Mouse (Mus musculus): Measurements from ENCODE around the gene Pskh1. TPM values are rescaled to one million over a fixed set of nuclear protein-coding genes. Genes with fewer than 3 reads are reported as not detected.
A peak's percentile ranks its signal among the peaks of the same experiment; 100 is the strongest.

Pskh1 gene
- polyA plus RNA-seq, 1 experiment from 2014 or later: 17.6 TPM

DNA sequence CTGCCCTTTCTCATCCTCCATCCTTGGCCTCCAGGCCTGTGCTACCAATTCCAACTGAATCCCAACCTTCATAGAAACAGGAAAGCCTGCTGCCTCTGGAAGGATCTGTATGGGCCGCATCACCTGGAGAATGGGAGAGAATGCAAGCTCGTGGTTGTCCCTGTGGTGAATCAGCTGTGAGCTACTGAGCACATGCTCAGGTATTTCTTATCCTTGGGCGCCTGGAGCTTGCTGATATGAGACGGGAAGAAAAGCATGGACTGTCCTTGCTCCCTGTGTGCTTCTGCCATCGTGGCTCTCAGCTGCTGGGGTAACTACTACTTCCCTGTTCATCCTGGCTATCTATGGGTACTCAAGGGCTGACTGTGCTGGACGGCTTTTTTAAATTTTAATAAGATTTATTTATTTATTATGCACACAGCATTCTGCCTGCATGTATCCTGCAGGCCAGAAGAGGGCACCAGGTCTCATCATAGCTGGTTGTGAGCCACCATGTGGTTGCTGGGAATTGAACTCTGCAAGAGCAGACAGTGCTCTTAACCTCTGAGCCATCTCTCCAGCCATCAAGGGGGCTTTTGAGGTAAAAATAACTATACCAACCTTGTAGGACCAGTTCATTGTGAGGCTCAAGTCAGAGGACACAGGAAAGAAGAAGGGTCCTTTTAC is 33.7 kb upstream of the Pskh1 start:
- Histone ChIP-seq H3K27me3 (ENCODE audit: control insufficient read depth, insufficient read depth, low read length) (no peaks in the 10 kb centered on the region), H3K4me1 (ENCODE audit: control insufficient read depth in 2 of 2, insufficient read depth in 2 of 2, low read length in 2 of 2) (peaks cover 0 to 11% of the 10 kb centered on the region in 2 experiments; a peak in 2 of 4 replicates), H3K9me3 (ENCODE audit: control insufficient read depth, low read length) (no peaks in the 10 kb centered on the region), H3K4me3 (ENCODE audit: control insufficient read depth in 1 of 2, insufficient read depth in 1 of 2, low read depth in 1 of 2, low read length in 2 of 2) (no peak overlapping the region), H3K27ac (replicated peaks in 1 of 2; ENCODE audit: control insufficient read depth in 1 of 2, insufficient read depth in 1 of 2, low read depth in 2 of 2, low read length in 2 of 2) (no peak overlapping the region), H3K9ac (ENCODE audit: low read length) (no peak overlapping the region), H3K36me3 (ENCODE audit: control insufficient read depth, insufficient read depth, low read length) (peaks cover 70% of the 10 kb centered on the region), H3K4me2 (ENCODE audit: low read length) (no peak overlapping the region)
- no peak for ATAC-seq (ENCODE audit: insufficient number of reproducible peaks, insufficient read depth, low FRiP score, low read depth)
- 75% methylated on average over 6 of the region's 6 CpGs for WGBS

DNA sequence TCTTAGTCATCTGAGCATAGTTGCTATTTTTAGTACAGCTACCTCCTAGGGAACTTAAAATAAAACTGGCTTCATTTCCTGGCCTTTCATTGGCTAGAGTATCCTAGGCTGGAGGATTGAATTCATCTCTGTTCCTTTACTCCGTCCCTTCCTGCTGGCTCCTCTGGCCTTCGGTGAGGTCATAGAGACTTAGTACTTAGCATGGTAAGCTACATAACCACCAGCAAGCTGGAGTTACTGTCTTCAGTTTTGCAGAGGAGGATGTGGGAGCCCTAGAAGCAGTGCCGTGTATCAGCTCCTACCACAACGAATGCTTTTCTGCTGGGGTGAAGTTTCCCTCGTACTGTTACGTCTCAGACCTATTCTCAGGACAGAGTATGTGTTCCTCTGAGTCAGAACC is 25.9 kb upstream of the Pskh1 start:
- Histone ChIP-seq H3K9me3 (ENCODE audit: control insufficient read depth, low read length) (no peaks in the 10 kb centered on the region), H3K9ac (ENCODE audit: low read length) (peak overlapping the region; percentile 42), H3K36me3 (ENCODE audit: control insufficient read depth, insufficient read depth, low read length) (peaks cover 74% of the 10 kb centered on the region), H3K4me2 (ENCODE audit: low read length) (peak overlapping the region; percentile 50), H3K4me1 (ENCODE audit: control insufficient read depth in 2 of 2, insufficient read depth in 2 of 2, low read length in 2 of 2) (peaks cover 13 to 25% of the 10 kb centered on the region in 2 experiments), H3K27me3 (ENCODE audit: control insufficient read depth, insufficient read depth, low read length) (no peaks in the 10 kb centered on the region), H3K27ac (replicated peaks in 1 of 2; ENCODE audit: control insufficient read depth in 1 of 2, insufficient read depth in 1 of 2, low read depth in 2 of 2, low read length in 2 of 2) (peak overlapping the region; percentile 80 to 93), H3K4me3 (ENCODE audit: control insufficient read depth in 1 of 2, insufficient read depth in 1 of 2, low read depth in 1 of 2, low read length in 2 of 2) (no peak overlapping the region)
- WGBS: 37% methylated on average over 6 of the region's 6 CpGs
- peak; percentile 71 for ATAC-seq (ENCODE audit: insufficient number of reproducible peaks, insufficient read depth, low FRiP score, low read depth)

DNA sequence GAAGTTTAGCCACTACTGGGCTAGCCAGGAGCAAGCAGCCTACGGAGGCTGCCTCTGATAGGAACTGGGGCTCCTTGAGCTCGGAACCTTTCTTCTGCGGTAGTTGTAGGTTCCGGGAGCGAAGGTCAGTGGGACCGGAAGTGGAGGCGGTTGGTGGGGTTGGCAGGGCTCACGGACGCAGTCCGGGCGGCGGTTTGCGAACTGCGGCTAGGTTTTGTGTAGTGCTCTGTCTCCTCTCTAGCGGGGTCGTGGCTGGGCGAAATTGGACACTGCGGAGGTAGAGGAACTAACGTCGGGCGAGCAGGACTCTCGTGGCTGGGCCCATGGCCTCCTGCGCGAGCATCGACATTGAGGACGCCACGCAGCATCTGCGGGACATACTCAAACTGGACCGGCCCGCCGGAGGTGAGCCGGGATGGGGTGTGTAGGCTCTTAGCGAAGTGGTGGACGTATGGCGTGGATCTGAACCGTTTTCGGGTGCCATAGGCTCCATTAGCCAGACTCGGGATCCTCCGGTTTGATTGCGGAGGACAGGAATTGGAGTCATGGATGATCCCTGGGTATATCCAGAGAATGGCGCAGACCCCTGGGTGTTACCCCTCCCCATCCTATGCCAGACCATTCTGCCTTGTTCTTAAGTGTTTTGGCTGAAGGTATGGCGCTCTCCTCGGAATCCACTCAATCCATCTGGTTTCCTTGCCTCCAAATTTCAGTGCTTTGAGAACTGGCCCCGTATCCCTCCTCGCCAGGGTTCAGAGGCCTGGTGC is 19.3 kb upstream of the Pskh1 start, which contains the start of gene Edc4:
Gene Edc4 (plus strand): TSS at position 128 of the 767 bp plus-strand sequence.
- Histone ChIP-seq H3K4me1 (ENCODE audit: control insufficient read depth in 2 of 2, insufficient read depth in 2 of 2, low read length in 2 of 2) (peaks cover 3 to 15% of the 10 kb centered on the region in 2 experiments; a peak in 3 of 4 replicates), H3K36me3 (ENCODE audit: control insufficient read depth, insufficient read depth, low read length) (peaks cover 63% of the 10 kb centered on the region), H3K27ac (replicated peaks in 1 of 2; ENCODE audit: control insufficient read depth in 1 of 2, insufficient read depth in 1 of 2, low read depth in 2 of 2, low read length in 2 of 2) (peak within 1 kb of the TSS; percentile 30 to 69; a peak in 3 of 4 replicates), H3K4me2 (ENCODE audit: low read length) (peak within 1 kb of the TSS; percentile 95), H3K9ac (ENCODE audit: low read length) (peak within 1 kb of the TSS; percentile 97), H3K4me3 (ENCODE audit: control insufficient read depth in 1 of 2, insufficient read depth in 1 of 2, low read depth in 1 of 2, low read length in 2 of 2) (peak within 1 kb of the TSS; percentile 87 to 95), H3K27me3 (ENCODE audit: control insufficient read depth, insufficient read depth, low read length) (no peaks in the 10 kb centered on the region), H3K9me3 (ENCODE audit: control insufficient read depth, low read length) (no peaks in the 10 kb centered on the region)
- peak; percentile 42; the same call in 1 of the 2 replicates for ATAC-seq (ENCODE audit: insufficient number of reproducible peaks, insufficient read depth, low FRiP score, low read depth)
- under 1% methylated on average over 45 of the region's 45 CpGs for WGBS

DNA sequence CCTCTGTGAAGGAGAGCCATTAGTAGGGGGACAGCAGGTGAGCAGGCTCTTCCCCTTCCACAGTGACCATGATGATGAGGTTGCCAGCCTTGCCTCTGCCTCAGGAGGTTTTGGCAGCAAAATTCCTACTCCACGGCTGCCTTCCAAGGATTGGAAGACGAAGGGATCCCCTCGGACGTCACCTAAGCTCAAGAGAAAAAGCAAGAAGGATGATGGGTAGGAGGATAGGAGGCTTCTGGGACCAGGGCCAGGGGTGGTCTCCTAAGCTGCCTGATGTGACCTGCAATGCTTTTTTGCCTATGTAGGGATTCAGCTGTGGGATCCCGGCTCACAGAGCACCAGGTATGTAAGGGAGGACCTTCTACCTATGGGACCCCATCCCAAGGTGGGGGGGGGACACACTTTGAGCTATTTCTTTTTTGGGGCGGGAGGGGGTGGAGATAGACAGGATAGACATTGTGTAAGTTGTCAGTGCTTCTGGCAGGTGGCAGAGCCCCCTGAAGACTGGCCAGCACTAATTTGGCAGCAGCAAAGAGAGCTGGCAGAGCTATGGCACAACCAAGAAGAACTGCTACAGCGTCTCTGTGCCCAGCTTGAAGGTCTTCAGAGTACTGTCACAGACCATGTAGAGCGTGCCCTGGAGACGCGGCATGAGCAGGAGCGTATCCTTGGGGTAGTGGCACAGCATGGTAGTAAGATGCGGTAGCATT is 10.3 kb upstream of the Pskh1 start:
- Histone ChIP-seq H3K9ac (ENCODE audit: low read length) (no peak overlapping the region), H3K36me3 (ENCODE audit: control insufficient read depth, insufficient read depth, low read length) (peaks cover 87% of the 10 kb centered on the region), H3K4me3 (ENCODE audit: control insufficient read depth in 1 of 2, insufficient read depth in 1 of 2, low read depth in 1 of 2, low read length in 2 of 2) (no peak overlapping the region), H3K4me2 (ENCODE audit: low read length) (no peak overlapping the region), H3K9me3 (ENCODE audit: control insufficient read depth, low read length) (no peaks in the 10 kb centered on the region), H3K4me1 (ENCODE audit: control insufficient read depth in 2 of 2, insufficient read depth in 2 of 2, low read length in 2 of 2) (peaks cover 4 to 6% of the 10 kb centered on the region in 2 experiments; a peak in 2 of 4 replicates), H3K27ac (replicated peaks in 1 of 2; ENCODE audit: control insufficient read depth in 1 of 2, insufficient read depth in 1 of 2, low read depth in 2 of 2, low read length in 2 of 2) (no peak overlapping the region), H3K27me3 (ENCODE audit: control insufficient read depth, insufficient read depth, low read length) (no peaks in the 10 kb centered on the region)
- no peak for ATAC-seq (ENCODE audit: insufficient number of reproducible peaks, insufficient read depth, low FRiP score, low read depth)
- 91% methylated on average over 12 of the region's 12 CpGs for WGBS

DNA sequence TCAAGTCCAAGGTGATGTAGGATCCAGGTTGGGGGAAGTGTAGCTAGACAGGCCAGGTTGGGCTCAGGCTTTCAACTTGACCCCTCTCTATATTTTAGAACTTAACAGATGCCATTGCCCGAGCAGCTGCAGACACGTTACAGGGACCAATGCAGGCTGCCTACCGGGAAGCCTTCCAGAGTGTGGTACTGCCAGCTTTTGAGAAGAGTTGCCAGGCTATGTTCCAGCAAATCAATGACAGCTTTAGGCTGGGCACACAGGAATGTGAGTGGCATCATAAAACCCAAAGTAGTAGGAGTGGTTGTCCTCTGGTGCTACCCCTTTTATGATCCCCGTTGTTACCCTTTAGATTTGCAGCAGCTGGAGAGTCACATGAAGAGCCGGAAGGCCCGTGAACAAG is 9.4 kb upstream of the Pskh1 start:
- Histone ChIP-seq H3K36me3 (ENCODE audit: control insufficient read depth, insufficient read depth, low read length) (peaks cover 82% of the 10 kb centered on the region), H3K4me3 (ENCODE audit: control insufficient read depth in 1 of 2, insufficient read depth in 1 of 2, low read depth in 1 of 2, low read length in 2 of 2) (no peak overlapping the region), H3K27ac (replicated peaks in 1 of 2; ENCODE audit: control insufficient read depth in 1 of 2, insufficient read depth in 1 of 2, low read depth in 2 of 2, low read length in 2 of 2) (no peak overlapping the region), H3K4me1 (ENCODE audit: control insufficient read depth in 2 of 2, insufficient read depth in 2 of 2, low read length in 2 of 2) (peaks cover 4 to 6% of the 10 kb centered on the region in 2 experiments; a peak in 2 of 4 replicates), H3K4me2 (ENCODE audit: low read length) (no peak overlapping the region), H3K27me3 (ENCODE audit: control insufficient read depth, insufficient read depth, low read length) (no peaks in the 10 kb centered on the region), H3K9ac (ENCODE audit: low read length) (no peak overlapping the region), H3K9me3 (ENCODE audit: control insufficient read depth, low read length) (no peaks in the 10 kb centered on the region)
- WGBS: 95% methylated on average over 6 of the region's 6 CpGs
- ATAC-seq (ENCODE audit: insufficient number of reproducible peaks, insufficient read depth, low FRiP score, low read depth): no peak

DNA sequence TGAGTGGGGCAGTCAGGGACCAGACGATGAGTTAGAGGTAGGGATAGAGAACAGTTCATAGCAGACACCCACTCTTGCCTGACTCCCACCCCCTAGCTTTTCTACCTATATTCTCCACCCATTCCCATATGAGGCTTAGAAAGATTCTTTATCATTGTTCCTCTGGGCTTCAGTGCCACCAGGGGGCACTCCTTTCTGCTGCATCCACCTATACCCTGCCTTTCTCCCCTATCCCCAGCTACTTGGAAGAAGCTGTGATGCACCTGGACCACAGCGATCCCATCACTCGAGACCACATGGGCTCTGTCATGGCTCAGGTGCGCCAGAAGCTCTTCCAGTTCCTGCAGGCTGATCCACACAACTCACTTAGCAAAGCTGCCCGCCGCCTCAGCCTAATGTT is 7.8 kb upstream of the Pskh1 start:
- Histone ChIP-seq H3K9me3 (ENCODE audit: control insufficient read depth, low read length) (no peaks in the 10 kb centered on the region), H3K27ac (replicated peaks in 1 of 2; ENCODE audit: control insufficient read depth in 1 of 2, insufficient read depth in 1 of 2, low read depth in 2 of 2, low read length in 2 of 2) (no peak overlapping the region), H3K4me2 (ENCODE audit: low read length) (no peak overlapping the region), H3K36me3 (ENCODE audit: control insufficient read depth, insufficient read depth, low read length) (peaks cover 67% of the 10 kb centered on the region), H3K27me3 (ENCODE audit: control insufficient read depth, insufficient read depth, low read length) (no peaks in the 10 kb centered on the region), H3K4me3 (ENCODE audit: control insufficient read depth in 1 of 2, insufficient read depth in 1 of 2, low read depth in 1 of 2, low read length in 2 of 2) (no peak overlapping the region), H3K9ac (ENCODE audit: low read length) (no peak overlapping the region), H3K4me1 (ENCODE audit: control insufficient read depth in 2 of 2, insufficient read depth in 2 of 2, low read length in 2 of 2) (peaks cover 4 to 6% of the 10 kb centered on the region in 2 experiments; a peak in 2 of 4 replicates)
- no peak for ATAC-seq (ENCODE audit: insufficient number of reproducible peaks, insufficient read depth, low FRiP score, low read depth)
- WGBS: 83% methylated on average over 6 of the region's 6 CpGs

DNA sequence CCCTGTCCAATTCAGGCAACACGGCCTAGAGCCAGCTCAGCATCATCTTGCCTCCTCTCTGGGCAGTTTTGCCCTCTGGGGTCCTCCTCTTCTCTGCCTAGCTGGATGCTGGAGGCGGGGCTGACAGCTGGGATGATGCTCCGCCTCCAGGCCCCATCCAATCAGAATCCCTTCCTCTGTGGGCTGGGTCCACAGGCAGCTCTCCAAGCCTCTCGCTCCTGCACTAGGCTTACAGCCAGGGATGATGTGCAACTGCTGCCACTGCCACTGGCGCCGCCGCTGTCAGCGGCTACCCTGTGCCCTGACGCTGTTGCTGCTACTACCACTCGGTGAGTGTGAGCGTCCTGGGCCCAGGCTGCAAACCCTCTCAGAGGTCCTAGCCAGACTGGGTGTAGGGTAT is 6.9 kb upstream of the Pskh1 start, which contains the start of gene Nrn1l:
Gene Nrn1l (plus strand): TSS at position 229 of the 400 bp plus-strand sequence.
- 0 out of 4 replicates have a peak within 1 kb of the TSS, but pooled peaks of 1 of the 2 experiments have one; percentile 28 for H3K27ac ChIP-seq (replicated peaks in 1 of 2; ENCODE audit: control insufficient read depth in 1 of 2, insufficient read depth in 1 of 2, low read depth in 2 of 2, low read length in 2 of 2)
- 9% methylated on average over 11 of the region's 11 CpGs for WGBS
- peak within 1 kb of the TSS; percentile 21; the same call in 1 of the 2 replicates for H3K9ac ChIP-seq (ENCODE audit: low read length)
- peaks cover 4 to 6% of the 10 kb centered on the region in 2 experiments; a peak in 2 of 4 replicates for H3K4me1 ChIP-seq (ENCODE audit: control insufficient read depth in 2 of 2, insufficient read depth in 2 of 2, low read length in 2 of 2)
- H3K9me3 ChIP-seq (ENCODE audit: control insufficient read depth, low read length): no peaks in the 10 kb centered on the region
- no peak within 1 kb of the TSS for H3K4me3 ChIP-seq (ENCODE audit: control insufficient read depth in 1 of 2, insufficient read depth in 1 of 2, low read depth in 1 of 2, low read length in 2 of 2)
- H3K27me3 ChIP-seq (ENCODE audit: control insufficient read depth, insufficient read depth, low read length): no peaks in the 10 kb centered on the region
- peaks cover 58% of the 10 kb centered on the region for H3K36me3 ChIP-seq (ENCODE audit: control insufficient read depth, insufficient read depth, low read length)
- ATAC-seq (ENCODE audit: insufficient number of reproducible peaks, insufficient read depth, low FRiP score, low read depth): peak; percentile 81
- no peak within 1 kb of the TSS for H3K4me2 ChIP-seq (ENCODE audit: low read length)
